Mouse (Mus musculus) adrenal gland, postnatal 10 days (tissue): ENCODE data around the gene Raver1. TPM values are rescaled to one million over a fixed set of nuclear protein-coding genes. Genes with fewer than 3 reads are reported as not detected.
"Not testable (repeated sequence)": the region's sequence is repeated elsewhere in the genome, so short reads cannot be mapped to it uniquely, and the experiment has no call there.

Experiments used
- DNase-seq: peaks from one replicate; pipeline ENCODE4 v3.0.0; 2021; ENCODE audit warnings: mixed read lengths
- total RNA-seq, 2 experiments: library from RNA; stranded (reverse); gene quantifications; 2 replicates each; pipeline ENCODE4 v1.2.3; 2021

Gene Raver1
- total RNA-seq, 2 experiments from 2014 or later, result 47.2 to 50.3 TPM

GRCm38 (mm10) chr9:21105760-21106564 is 14.2 kb upstream of the Raver1 start:
- no peak for DNase-seq

GRCm38 (mm10) chr9:21104814-21105213 is 13.0 kb upstream of the Raver1 start:
- no peak for DNase-seq

GRCm38 (mm10) chr9:21102076-21102475 is 10.3 kb upstream of the Raver1 start:
- DNase-seq, result no peak

GRCm38 (mm10) chr9:21100447-21101161 is 8.8 kb upstream of the Raver1 start:
- DNase-seq, result no peak

- no peak for DNase-seq
Observed at GRCm38 (mm10) chr9:21097793-21098192, 6.0 kb upstream of the Raver1 start.

GRCm38 (mm10) chr9:21095958-21096357 is 4.2 kb upstream of the Raver1 start:
- no peak for DNase-seq

GRCm38 (mm10) chr9:21093423-21093822 is 1.6 kb upstream of the Raver1 start:
- DNase-seq, result no peak

GRCm38 (mm10) chr9:21090972-21091706 is 669 bp downstream of the Raver1 start:
- no peak for DNase-seq

GRCm38 (mm10) chr9:21090537-21090936 is 1.3 kb downstream of the Raver1 start:
- no peak for DNase-seq

GRCm38 (mm10) chr9:21083324-21083723 is 8.5 kb downstream of the Raver1 start:
- DNase-seq, result no peak

GRCm38 (mm10) chr9:21081127-21081526 is 10.7 kb downstream of the Raver1 start:
- peak; percentile 21 for DNase-seq

- no peak for DNase-seq
Observed at GRCm38 (mm10) chr9:21075625-21076024, 16.2 kb downstream of the Raver1 start.

- DNase-seq, result no peak
Observed at GRCm38 (mm10) chr9:21074173-21074572, 17.6 kb downstream of the Raver1 start.

- DNase-seq, result peak; percentile 93
Observed at GRCm38 (mm10) chr9:21073044-21073840, 18.6 kb downstream of the Raver1 start, which contains the start of the genes Gm49373 and Fdx1l. Gene Gm49373, minus strand, starts transcription at chr9:21073096. Gene Fdx1l, minus strand, starts transcription at chr9:21073614.

GRCm38 (mm10) chr9:21072641-21073040 is 19.2 kb downstream of the Raver1 start:
- DNase-seq, result no peak

GRCm38 (mm10) chr9:21067006-21067684 is 24.7 kb downstream of the Raver1 start, which contains the start of gene Zglp1:
Gene Zglp1, minus strand, starts transcription at chr9:21067093.
- DNase-seq, result no peak

GRCm38 (mm10) chr9:21062928-21063327 is 28.9 kb downstream of the Raver1 start:
- no peak for DNase-seq

GRCm38 (mm10) chr9:21051578-21051977 is 40.2 kb downstream of the Raver1 start:
- DNase-seq, result no peak

- no peak for DNase-seq
Observed at GRCm38 (mm10) chr9:21045235-21045634, 46.6 kb downstream of the Raver1 start.

GRCm38 (mm10) chr9:21044785-21045184 is 47.0 kb downstream of the Raver1 start:
- DNase-seq, result not testable (repeated sequence)

- DNase-seq, result no peak
Observed at GRCm38 (mm10) chr9:21043563-21043962, 48.2 kb downstream of the Raver1 start.
